Mouse (Mus musculus) forebrain, embryonic 16.5 days (tissue): ENCODE measurements around the gene Ndrg3. TPM values are rescaled to one million over a fixed set of nuclear protein-coding genes. Genes with fewer than 3 reads are reported as not detected.

ENCODE experiments used
- ATAC-seq: fragments of 200-750 bp; cut with Nextera tagmentation; 2 replicates; pipeline ENCODE4 v1.8.0; 2017; ENCODE audit warnings: mild to moderate bottlenecking, moderate library complexity
- H3K27ac ChIP-seq: fragments of 300-500 bp; sonication (generic); 2 replicates; pipeline ENCODE4 v1.5.1; 2014; ENCODE audit warnings: low read length, control low read depth
- H3K27me3 ChIP-seq: fragments of 300-500 bp; sonication (generic); replicated peaks from 2 replicates; pipeline ENCODE4 v1.6.1; 2014; ENCODE audit warnings: low read length; ENCODE audit not compliant: control insufficient read depth, insufficient read depth
- H3K36me3 ChIP-seq: fragments of 300-500 bp; sonication (generic); 2 replicates; pipeline ENCODE4 v1.6.1; 2014; ENCODE audit not compliant: control insufficient read depth, insufficient read depth
- H3K4me1 ChIP-seq: fragments of 300-500 bp; sonication (generic); replicated peaks from 2 replicates; pipeline ENCODE4 v1.6.1; 2014; ENCODE audit warnings: low read length; ENCODE audit not compliant: control insufficient read depth, insufficient read depth
- H3K4me2 ChIP-seq: fragments of 300-500 bp; sonication (generic); 2 replicates; pipeline ENCODE4 v1.6.1; 2014; ENCODE audit warnings: mild to moderate bottlenecking, low read length, control low read depth
- H3K4me3 ChIP-seq: fragments of 300-500 bp; sonication (generic); replicated peaks from 2 replicates; pipeline ENCODE4 v1.5.1; 2014; ENCODE audit warnings: mild to moderate bottlenecking, low read length, control low read depth
- H3K9ac ChIP-seq: fragments of 300-500 bp; sonication (generic); replicated peaks from 2 replicates; pipeline ENCODE4 v1.6.1; 2014; ENCODE audit warnings: low read depth, low read length, control low read depth
- H3K9me3 ChIP-seq: fragments of 300-500 bp; sonication (generic); 2 replicates; pipeline ENCODE4 v1.6.1; 2016; ENCODE audit warnings: low read length; ENCODE audit not compliant: control insufficient read depth
- WGBS: fragments of 180-500 bp; shearing (Covaris S2); extraction: QIAGEN DNeasy Blood & Tissue Kit; methylation state at CpG from one replicate; pipeline ENCODE4 v1.1.7; 2014; 5-methylcytosine and 5-hydroxymethylcytosine counted together
- polyA plus RNA-seq: library from polyadenylated mRNA; unstranded; fragments of >200 nt; fragmentation: Nextera tagmentation; extraction: Ambion mirVana; gene quantifications from 2 replicates; pipeline ENCODE4 v1.2.1, GENCODE M21; 2015

Gene Ndrg3
- polyA plus RNA-seq, 1 experiment from 2014 or later: 150 TPM

DNA sequence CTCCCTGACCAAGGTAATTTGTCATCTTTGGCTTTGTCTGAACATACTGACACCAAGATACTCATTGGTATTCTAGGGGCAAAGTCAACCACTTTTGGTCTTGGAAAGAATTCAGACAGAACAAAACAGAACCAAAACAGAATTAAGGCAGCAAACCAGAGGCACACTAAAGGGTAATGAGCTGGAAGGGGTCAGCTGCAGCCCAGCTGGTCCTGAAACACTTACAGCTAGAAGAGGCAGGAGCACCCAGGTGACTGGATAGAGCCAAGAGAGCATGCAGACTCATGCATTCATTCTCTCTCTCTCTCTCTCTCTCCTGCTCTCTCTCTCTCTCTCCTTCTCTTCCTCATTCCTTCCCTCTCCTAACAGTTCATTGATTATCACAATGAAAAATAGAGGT, 15.1 kb downstream of the Ndrg3 start:
- H3K4me3 ChIP-seq: no peak overlapping the region
- H3K27me3 ChIP-seq: no peaks in the 10 kb centered on the region
- no peaks in the 10 kb centered on the region for H3K9me3 ChIP-seq
- H3K4me2 ChIP-seq: no peak overlapping the region
- H3K9ac ChIP-seq: no peak overlapping the region
- peaks cover 3% of the 10 kb centered on the region; the same call in 1 of the 2 replicates for H3K4me1 ChIP-seq
- no peak overlapping the region for H3K27ac ChIP-seq
- no peaks in the 10 kb centered on the region for H3K36me3 ChIP-seq
- no peak for ATAC-seq

DNA sequence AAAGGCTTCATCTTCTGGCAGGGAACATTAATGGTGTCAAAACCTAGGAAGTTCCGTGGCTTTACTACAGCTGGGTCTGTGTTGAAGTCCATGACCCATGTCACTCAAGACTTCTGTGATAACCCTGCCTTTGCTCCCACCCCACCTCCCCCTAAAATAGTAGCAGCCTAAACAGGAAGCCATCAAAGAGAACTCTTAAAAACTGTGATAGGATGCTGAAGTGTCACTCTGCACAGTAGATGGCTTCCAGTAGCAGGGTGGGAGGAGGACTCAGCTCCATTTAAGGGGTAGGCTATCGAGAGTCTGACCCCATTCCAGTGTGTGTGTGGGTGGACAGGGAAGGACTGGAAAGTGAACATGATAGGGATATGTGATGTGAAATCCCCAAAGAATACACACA, 16.9 kb downstream of the Ndrg3 start:
- 86% methylated on average over 2 of the region's 2 CpGs for WGBS
- Histone ChIP-seq H3K9me3 (no peaks in the 10 kb centered on the region), H3K36me3 (no peaks in the 10 kb centered on the region), H3K4me1 (peaks cover 5% of the 10 kb centered on the region; the same call in 1 of the 2 replicates), H3K27me3 (no peaks in the 10 kb centered on the region), H3K4me2 (no peak overlapping the region), H3K27ac (no peak overlapping the region), H3K9ac (no peak overlapping the region), H3K4me3 (no peak overlapping the region)
- ATAC-seq: no peak

DNA sequence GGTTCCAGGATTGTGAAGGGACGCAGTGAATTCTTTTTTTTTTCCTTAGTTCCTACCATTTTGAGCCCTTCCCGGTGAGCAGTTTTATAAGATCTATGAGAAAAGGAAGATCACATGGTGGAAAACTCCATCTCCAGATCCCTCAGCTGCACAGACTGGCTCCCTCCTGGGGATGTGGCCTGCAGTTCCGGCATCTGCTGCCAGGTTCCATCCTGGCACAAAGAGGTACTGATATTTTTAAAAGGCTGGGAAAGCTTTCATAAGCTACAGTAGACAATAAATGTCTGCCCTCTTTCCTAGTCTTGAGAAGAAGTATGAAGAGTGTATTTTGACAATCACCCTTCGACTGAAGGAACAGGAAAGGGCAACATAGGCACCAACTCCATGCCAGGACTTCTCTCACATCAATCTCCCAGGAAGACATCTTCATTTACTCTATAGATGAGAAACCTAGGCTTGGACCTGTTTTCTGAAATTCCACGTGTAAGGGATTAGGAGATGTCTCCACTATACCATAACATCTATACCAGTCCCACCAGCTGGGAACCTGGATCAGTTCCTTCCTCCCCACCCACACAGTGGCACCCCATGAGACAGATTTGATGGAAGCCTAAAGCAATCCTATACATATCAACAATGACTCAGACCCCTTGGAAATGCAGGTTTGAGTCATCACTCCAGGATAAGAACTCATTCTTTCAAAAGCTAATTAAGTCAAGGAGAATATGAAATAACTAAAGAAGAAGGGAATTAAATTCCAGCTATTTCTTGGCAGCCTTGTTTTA, 18.3 kb downstream of the Ndrg3 start:
- Histone ChIP-seq H3K4me2 (no peak overlapping the region), H3K4me3 (no peak overlapping the region), H3K4me1 (peaks cover 5% of the 10 kb centered on the region; the same call in 1 of the 2 replicates), H3K9ac (no peak overlapping the region), H3K36me3 (no peaks in the 10 kb centered on the region), H3K9me3 (no peaks in the 10 kb centered on the region), H3K27ac (no peak overlapping the region), H3K27me3 (no peaks in the 10 kb centered on the region)
- 80% methylated on average over 5 of the region's 5 CpGs for WGBS
- ATAC-seq: no peak

DNA sequence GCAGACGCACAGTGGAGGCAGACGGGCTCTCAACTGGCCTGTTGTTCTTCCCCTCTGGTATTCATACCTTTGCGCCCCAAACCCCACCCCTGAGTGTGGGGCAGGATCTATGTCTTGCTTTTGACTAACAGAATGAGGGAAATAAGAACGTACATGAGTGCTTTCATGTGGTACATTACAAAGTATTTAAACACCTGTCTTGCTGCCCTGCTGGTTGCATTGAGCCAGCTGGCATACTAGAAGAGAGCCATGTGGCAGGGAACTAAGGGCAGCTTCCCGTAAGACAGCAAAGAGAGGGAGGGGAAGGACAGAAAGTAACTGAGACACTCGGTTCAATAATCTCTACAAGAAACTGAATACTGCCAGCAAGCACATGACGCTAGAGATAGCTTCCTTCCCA, 21.6 kb downstream of the Ndrg3 start:
- Histone ChIP-seq H3K9ac (no peak overlapping the region), H3K27ac (no peak overlapping the region), H3K4me3 (no peak overlapping the region), H3K9me3 (no peaks in the 10 kb centered on the region), H3K4me1 (0 out of 2 replicates have a peak, but pooled peaks cover 2% of the 10 kb centered on the region), H3K27me3 (no peaks in the 10 kb centered on the region), H3K4me2 (no peak overlapping the region), H3K36me3 (no peaks in the 10 kb centered on the region)
- no peak for ATAC-seq
- WGBS: 67% methylated on average over 7 of the region's 7 CpGs

DNA sequence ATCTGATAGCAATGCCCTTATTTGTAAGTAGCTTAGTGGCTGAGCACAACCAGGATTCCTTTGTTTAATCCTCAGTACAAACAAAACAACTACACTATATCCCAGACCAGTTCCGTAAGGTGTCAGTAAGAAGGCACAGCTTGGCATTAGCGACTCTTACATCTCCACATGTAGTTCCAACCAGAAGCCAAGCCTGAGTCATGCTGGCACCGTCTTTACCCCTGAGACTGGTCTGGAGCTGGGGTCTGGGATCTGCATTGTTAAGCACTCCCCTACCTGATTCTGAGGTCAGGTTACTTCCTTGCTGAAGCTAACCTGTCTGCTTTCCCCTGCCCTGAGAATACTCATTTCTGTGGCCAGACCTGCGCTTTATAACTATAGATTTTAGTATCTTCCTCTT, 23.4 kb downstream of the Ndrg3 start:
- ATAC-seq: no peak
- Histone ChIP-seq H3K4me3 (no peak overlapping the region), H3K27ac (no peak overlapping the region), H3K4me1 (0 out of 2 replicates have a peak, but pooled peaks cover 2% of the 10 kb centered on the region), H3K27me3 (no peaks in the 10 kb centered on the region), H3K4me2 (no peak overlapping the region), H3K9ac (no peak overlapping the region), H3K36me3 (no peaks in the 10 kb centered on the region), H3K9me3 (no peaks in the 10 kb centered on the region)
- 84% methylated on average over 4 of the region's 4 CpGs for WGBS

DNA sequence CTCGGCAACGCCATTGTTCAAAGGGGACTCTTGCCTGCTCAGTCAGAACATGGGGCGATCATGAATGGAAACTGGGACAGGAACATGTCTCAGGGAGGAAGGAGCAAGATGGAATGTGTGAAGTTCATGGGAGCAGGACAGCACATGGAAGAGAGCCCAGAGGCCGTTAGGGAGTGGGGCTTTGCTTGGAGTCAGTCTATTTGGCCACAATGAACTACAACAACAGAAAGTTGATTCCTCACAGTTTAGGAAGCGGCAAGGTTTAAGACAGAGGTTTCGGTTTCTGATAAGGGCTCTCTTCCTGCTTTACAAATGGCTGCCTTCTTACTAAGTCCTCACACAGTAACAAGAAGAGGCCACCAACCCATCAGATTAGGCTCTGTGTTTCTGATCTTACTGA, 24.5 kb downstream of the Ndrg3 start:
- no peak for ATAC-seq
- H3K4me1 ChIP-seq: 0 out of 2 replicates have a peak, but pooled peaks cover 2% of the 10 kb centered on the region
- H3K4me3 ChIP-seq: no peak overlapping the region
- no peaks in the 10 kb centered on the region for H3K9me3 ChIP-seq
- 84% methylated on average over 6 of the region's 6 CpGs for WGBS
- no peaks in the 10 kb centered on the region for H3K27me3 ChIP-seq
- no peak overlapping the region for H3K4me2 ChIP-seq
- H3K9ac ChIP-seq: no peak overlapping the region
- H3K36me3 ChIP-seq: no peaks in the 10 kb centered on the region
- H3K27ac ChIP-seq: no peak overlapping the region

DNA sequence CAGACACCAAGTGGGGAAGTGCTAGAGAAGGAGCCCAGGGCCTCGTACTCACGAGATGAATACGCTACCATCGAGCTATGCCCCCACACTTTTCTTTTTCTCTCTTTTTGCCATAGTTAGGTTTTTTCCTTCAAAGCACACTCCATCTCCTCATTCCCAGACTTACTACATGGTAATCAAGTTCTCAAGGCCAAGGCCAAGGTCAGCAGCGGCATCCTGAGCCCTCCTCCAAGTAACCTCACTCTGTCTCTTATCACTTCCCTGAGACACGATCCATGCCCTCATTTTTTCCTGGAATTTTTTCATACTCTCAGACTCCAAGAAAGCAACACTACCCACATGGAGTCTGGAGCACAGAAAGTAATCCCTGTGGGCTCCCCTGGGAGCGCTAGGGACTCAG, 28.0 kb downstream of the Ndrg3 start:
- no peak overlapping the region for H3K27ac ChIP-seq
- no peak overlapping the region for H3K4me2 ChIP-seq
- 92% methylated on average over 7 of the region's 7 CpGs for WGBS
- H3K9ac ChIP-seq: no peak overlapping the region
- no peaks in the 10 kb centered on the region for H3K27me3 ChIP-seq
- no peak overlapping the region for H3K4me3 ChIP-seq
- ATAC-seq: no peak
- H3K36me3 ChIP-seq: no peaks in the 10 kb centered on the region; the same call in 1 of the 2 replicates
- no peaks in the 10 kb centered on the region for H3K4me1 ChIP-seq
- H3K9me3 ChIP-seq: no peaks in the 10 kb centered on the region

DNA sequence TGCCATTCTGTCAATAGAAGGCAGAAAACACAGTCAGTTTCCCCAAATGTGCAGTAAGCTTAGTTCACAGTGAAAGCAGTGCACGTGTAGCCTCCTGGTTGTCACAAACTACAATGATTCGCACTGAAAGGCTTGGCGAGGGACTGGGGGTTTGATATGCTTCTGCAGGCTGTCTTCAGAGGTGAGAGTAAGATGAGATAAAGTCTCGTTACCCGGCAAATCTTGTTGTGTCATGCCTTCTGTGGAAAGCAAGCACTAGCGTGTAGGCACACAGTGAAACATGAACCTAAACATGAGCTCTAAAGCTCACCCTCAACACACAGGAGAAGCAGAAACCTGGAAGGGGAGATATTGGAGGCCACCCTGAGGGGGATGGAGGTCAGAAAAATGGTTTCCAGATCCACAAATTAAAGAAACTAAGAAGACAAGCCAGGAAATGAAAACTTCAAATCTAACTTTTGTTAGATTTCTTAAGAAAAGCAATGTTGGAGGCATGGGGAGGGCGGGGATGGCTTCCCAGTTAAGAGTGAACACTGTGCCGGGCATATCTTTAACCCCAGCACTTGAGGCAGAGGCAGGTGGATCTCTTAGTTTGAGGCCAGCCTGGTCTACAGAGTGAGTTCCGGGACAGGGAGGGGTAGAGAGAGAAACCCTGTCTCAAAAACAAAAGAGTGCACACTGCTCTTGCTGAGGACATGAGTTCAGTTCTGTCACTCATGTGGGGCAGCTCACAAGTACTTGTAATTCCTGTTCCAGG, 33.2 kb downstream of the Ndrg3 start:
- Histone ChIP-seq H3K36me3 (no peaks in the 10 kb centered on the region; the same call in 1 of the 2 replicates), H3K9me3 (no peaks in the 10 kb centered on the region), H3K9ac (no peak overlapping the region), H3K27ac (no peak overlapping the region), H3K4me2 (no peak overlapping the region), H3K27me3 (no peaks in the 10 kb centered on the region), H3K4me3 (no peak overlapping the region), H3K4me1 (no peaks in the 10 kb centered on the region; the same call in 1 of the 2 replicates)
- 85% methylated on average over 9 of the region's 9 CpGs for WGBS
- no peak for ATAC-seq

DNA sequence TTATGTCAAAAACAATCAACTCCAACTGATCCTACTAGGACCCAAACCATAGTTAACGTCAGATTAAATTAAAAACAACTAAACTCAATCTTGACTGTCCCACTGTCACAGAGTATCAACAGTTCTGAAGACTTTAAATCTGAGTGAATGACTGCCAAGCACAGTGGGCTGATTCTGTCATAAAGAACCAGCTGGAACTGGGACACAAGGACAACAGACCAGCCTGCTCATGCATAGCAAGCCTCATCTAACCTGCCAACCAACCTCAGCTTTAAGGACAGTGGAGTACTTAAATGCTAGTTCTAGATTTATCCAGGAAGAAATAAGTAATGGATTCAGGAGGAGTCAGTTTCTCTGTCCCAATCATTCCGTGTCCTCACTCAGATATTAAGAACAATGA, 34.8 kb downstream of the Ndrg3 start:
- Histone ChIP-seq H3K36me3 (no peaks in the 10 kb centered on the region; the same call in 1 of the 2 replicates), H3K4me1 (no peaks in the 10 kb centered on the region; the same call in 1 of the 2 replicates), H3K4me3 (no peak overlapping the region), H3K4me2 (no peak overlapping the region), H3K27me3 (no peaks in the 10 kb centered on the region), H3K9me3 (no peaks in the 10 kb centered on the region), H3K27ac (no peak overlapping the region), H3K9ac (no peak overlapping the region)
- WGBS: 85% methylated on average over 2 of the region's 2 CpGs
- no peak for ATAC-seq
